Mouse (Mus musculus): ENCODE data around the gene Fbxl17. TPM values are rescaled to one million over a fixed set of nuclear protein-coding genes. Genes with fewer than 3 reads are reported as not detected.

The Fbxl17 gene
- total and polyA plus RNA-seq, 2 experiments from 2014 or later: 10.7 to 32.0 TPM

- H3K4me1 ChIP-seq (ENCODE audit: insufficient read depth): peaks cover 3% of the 10 kb centered on the region; the same call in 1 of the 2 replicates
- DNase-seq: no peak
- H3K27me3 ChIP-seq (ENCODE audit: insufficient read depth, low read length): no peaks in the 10 kb centered on the region
- no peak overlapping the region for H3K27ac ChIP-seq (ENCODE audit: low read depth, low read length)
- H3K9ac ChIP-seq: no peak overlapping the region
- ATAC-seq: peak; percentile 10; the same call in 1 of the 2 replicates
- no peak for TF ChIP-seq CTCF (IDR thresholded peaks at IDR 0.05; ENCODE audit: low read depth)
- H3K4me3 ChIP-seq (ENCODE audit: low read depth, low read length): no peak overlapping the region
- no peak overlapping the region for H3K4me2 ChIP-seq (ENCODE audit: low read depth)
- H3K9me3 ChIP-seq (ENCODE audit: low read length): no peaks in the 10 kb centered on the region
- no peaks in the 10 kb centered on the region for H3K36me3 ChIP-seq (ENCODE audit: insufficient read depth)
Observed at GRCm38 (mm10) chr17:63403801-63404415, 95.9 kb downstream of the Fbxl17 start.

GRCm38 (mm10) chr17:63402741-63403681 is 96.8 kb downstream of the Fbxl17 start:
- peak; percentile 12; the same call in 1 of the 2 replicates for ATAC-seq
- 69% methylated on average over 13 of the region's 13 CpGs for WGBS
- DNase-seq: no peak
- Histone ChIP-seq H3K4me2 (ENCODE audit: low read depth) (no peak overlapping the region), H3K9me3 (ENCODE audit: low read length) (no peaks in the 10 kb centered on the region), H3K9ac (no peak overlapping the region), H3K4me1 (ENCODE audit: insufficient read depth) (peaks cover 3% of the 10 kb centered on the region; the same call in 1 of the 2 replicates), H3K36me3 (ENCODE audit: insufficient read depth) (no peaks in the 10 kb centered on the region), H3K4me3 (ENCODE audit: low read depth, low read length) (no peak overlapping the region), H3K27ac (ENCODE audit: low read depth, low read length) (no peak overlapping the region), H3K27me3 (ENCODE audit: insufficient read depth, low read length) (no peaks in the 10 kb centered on the region)
- TF ChIP-seq CTCF (IDR thresholded peaks at IDR 0.05; ENCODE audit: low read depth): no peak

DNA sequence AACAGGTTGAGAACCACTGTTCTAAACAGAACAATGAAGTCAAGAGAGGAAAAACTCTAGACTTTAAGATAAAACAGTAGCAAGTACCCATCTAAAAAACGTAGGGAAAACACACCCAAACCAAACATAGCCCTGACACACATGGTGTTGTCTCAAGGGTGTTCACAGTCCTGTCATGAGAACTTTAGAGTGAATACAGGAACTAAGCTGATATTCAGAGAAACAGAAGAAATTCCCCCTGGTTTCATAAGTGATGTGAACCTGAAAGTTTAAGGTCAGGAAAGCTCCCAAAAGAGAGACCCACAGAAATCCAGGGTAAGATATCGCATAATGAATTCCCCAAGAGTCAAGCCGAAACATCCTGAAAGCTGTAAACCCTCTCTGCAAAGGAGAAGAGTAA is 97.6 kb downstream of the Fbxl17 start:
- Histone ChIP-seq H3K27me3 (ENCODE audit: insufficient read depth, low read length) (no peaks in the 10 kb centered on the region), H3K36me3 (ENCODE audit: insufficient read depth) (no peaks in the 10 kb centered on the region), H3K9ac (no peak overlapping the region), H3K27ac (ENCODE audit: low read depth, low read length) (no peak overlapping the region), H3K4me1 (ENCODE audit: insufficient read depth) (peaks cover 3% of the 10 kb centered on the region; the same call in 1 of the 2 replicates), H3K4me3 (ENCODE audit: low read depth, low read length) (no peak overlapping the region), H3K4me2 (ENCODE audit: low read depth) (no peak overlapping the region), H3K9me3 (ENCODE audit: low read length) (no peaks in the 10 kb centered on the region)
- no peak for DNase-seq
- ATAC-seq: no peak
- TF ChIP-seq CTCF (IDR thresholded peaks at IDR 0.05; ENCODE audit: low read depth): no peak
- 78% methylated on average over 3 of the region's 3 CpGs for WGBS

DNA sequence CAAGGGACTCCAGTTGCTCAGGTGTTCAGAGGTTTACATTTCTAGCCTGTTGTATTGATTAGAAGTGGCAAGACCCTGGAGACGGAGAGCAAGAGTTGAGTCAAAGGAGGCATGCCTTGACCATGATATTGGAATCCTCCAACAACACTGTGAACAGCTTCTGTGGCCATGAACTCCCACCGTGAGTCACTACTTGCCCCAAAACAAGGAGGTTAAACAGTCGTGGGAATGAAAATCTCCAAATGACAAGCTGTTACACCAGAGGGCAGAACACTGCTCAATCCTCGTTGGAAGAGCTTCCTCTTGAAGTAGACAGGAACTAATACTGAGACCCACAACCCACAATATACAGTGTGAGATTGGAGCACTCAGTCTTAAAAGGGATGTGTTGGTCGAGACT is 99.2 kb downstream of the Fbxl17 start:
- no peaks in the 10 kb centered on the region for H3K9me3 ChIP-seq (ENCODE audit: low read length)
- H3K9ac ChIP-seq: no peak overlapping the region
- TF ChIP-seq CTCF (IDR thresholded peaks at IDR 0.05; ENCODE audit: low read depth): no peak
- no peak overlapping the region for H3K4me3 ChIP-seq (ENCODE audit: low read depth, low read length)
- no peak for DNase-seq
- peaks cover 3% of the 10 kb centered on the region; the same call in 1 of the 2 replicates for H3K4me1 ChIP-seq (ENCODE audit: insufficient read depth)
- no peaks in the 10 kb centered on the region for H3K36me3 ChIP-seq (ENCODE audit: insufficient read depth)
- 85% methylated on average over 5 of the region's 5 CpGs for WGBS
- ATAC-seq: no peak
- H3K4me2 ChIP-seq (ENCODE audit: low read depth): no peak overlapping the region
- no peaks in the 10 kb centered on the region for H3K27me3 ChIP-seq (ENCODE audit: insufficient read depth, low read length)
- H3K27ac ChIP-seq (ENCODE audit: low read depth, low read length): no peak overlapping the region

DNA sequence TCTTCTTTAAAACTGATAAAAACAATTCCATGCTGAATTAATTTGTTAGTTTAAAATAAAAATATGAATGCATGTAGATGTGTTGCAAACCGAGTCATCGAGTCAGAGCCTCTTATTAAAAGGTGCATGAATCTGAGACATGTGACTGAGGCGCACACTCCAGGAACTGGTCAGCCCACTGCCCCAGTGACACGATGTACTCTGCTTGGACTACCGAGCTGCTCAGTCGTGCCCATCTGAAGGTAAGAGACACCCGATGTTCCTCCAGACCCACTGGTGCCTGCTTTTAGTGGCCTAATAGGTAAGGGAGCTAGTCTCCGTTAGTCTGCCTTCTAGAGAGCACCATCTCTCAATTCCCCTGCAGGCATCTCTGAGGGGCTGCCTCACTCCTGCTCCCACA is 100.0 kb downstream of the Fbxl17 start:
- Histone ChIP-seq H3K4me2 (ENCODE audit: low read depth) (no peak overlapping the region), H3K9me3 (ENCODE audit: low read length) (no peaks in the 10 kb centered on the region), H3K36me3 (ENCODE audit: insufficient read depth) (no peaks in the 10 kb centered on the region), H3K27me3 (ENCODE audit: insufficient read depth, low read length) (no peaks in the 10 kb centered on the region), H3K4me1 (ENCODE audit: insufficient read depth) (no peaks in the 10 kb centered on the region; the same call in 1 of the 2 replicates), H3K9ac (no peak overlapping the region), H3K27ac (ENCODE audit: low read depth, low read length) (no peak overlapping the region), H3K4me3 (ENCODE audit: low read depth, low read length) (no peak overlapping the region)
- no peak for TF ChIP-seq CTCF (IDR thresholded peaks at IDR 0.05; ENCODE audit: low read depth)
- WGBS: 92% methylated on average over 8 of the region's 8 CpGs
- no peak for DNase-seq
- ATAC-seq: no peak

DNA sequence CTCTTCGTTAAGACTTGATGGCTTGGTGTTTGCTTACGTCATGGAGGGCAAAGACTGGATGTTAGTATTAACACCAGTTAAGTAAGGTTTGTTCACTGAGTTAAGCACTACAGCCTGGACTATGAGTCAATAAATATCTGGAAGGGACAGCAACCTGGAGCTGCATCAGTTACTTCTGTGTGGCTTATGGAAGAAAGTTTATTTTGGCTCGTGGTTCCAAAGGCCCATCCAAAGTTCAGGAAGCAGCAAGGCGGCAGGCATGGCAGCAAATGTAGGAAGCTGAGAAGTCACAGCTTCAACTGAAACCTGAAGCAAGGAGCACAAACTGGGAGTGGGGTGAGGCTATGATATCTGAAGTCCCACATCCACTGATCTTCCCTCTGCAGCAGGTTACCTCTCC is 108.3 kb downstream of the Fbxl17 start:
- Histone ChIP-seq H3K27ac (ENCODE audit: low read depth, low read length) (no peak overlapping the region), H3K36me3 (ENCODE audit: insufficient read depth) (no peaks in the 10 kb centered on the region), H3K9ac (no peak overlapping the region), H3K4me3 (ENCODE audit: low read depth, low read length) (no peak overlapping the region), H3K27me3 (ENCODE audit: insufficient read depth, low read length) (no peaks in the 10 kb centered on the region), H3K4me1 (ENCODE audit: insufficient read depth) (no peaks in the 10 kb centered on the region), H3K9me3 (ENCODE audit: low read length) (no peaks in the 10 kb centered on the region), H3K4me2 (ENCODE audit: low read depth) (no peak overlapping the region)
- WGBS: 80% methylated on average over 4 of the region's 4 CpGs
- DNase-seq (no peak), ATAC-seq (no peak)
- no peak for TF ChIP-seq CTCF (IDR thresholded peaks at IDR 0.05; ENCODE audit: low read depth)

GRCm38 (mm10) chr17:63390951-63391350 is 108.9 kb downstream of the Fbxl17 start:
- Histone ChIP-seq H3K27ac (ENCODE audit: low read depth, low read length) (no peak overlapping the region), H3K9me3 (ENCODE audit: low read length) (no peaks in the 10 kb centered on the region), H3K27me3 (ENCODE audit: insufficient read depth, low read length) (no peaks in the 10 kb centered on the region), H3K4me1 (ENCODE audit: insufficient read depth) (no peaks in the 10 kb centered on the region), H3K9ac (no peak overlapping the region), H3K4me2 (ENCODE audit: low read depth) (no peak overlapping the region), H3K36me3 (ENCODE audit: insufficient read depth) (no peaks in the 10 kb centered on the region), H3K4me3 (ENCODE audit: low read depth, low read length) (no peak overlapping the region)
- DNase-seq (no peak), ATAC-seq (no peak)
- WGBS: 73% methylated on average over 4 of the region's 4 CpGs
- no peak for TF ChIP-seq CTCF (IDR thresholded peaks at IDR 0.05; ENCODE audit: low read depth)

Data from forebrain, postnatal 0 days (tissue).